Mouse (Mus musculus) C2C12 (cell line): ENCODE data around the gene Gm42791.

Source experiments
- CTCF ChIP-seq: IDR thresholded peaks from one replicate; pipeline ENCODE4 v1.5.1; 2011; ENCODE audit not compliant: control insufficient read depth, insufficient read depth, insufficient read length
- FOSL1 ChIP-seq: IDR thresholded peaks from one replicate; pipeline ENCODE4 v1.8.0; 2011; ENCODE audit warnings: mild to moderate bottlenecking, low read length; ENCODE audit not compliant: poor library complexity, insufficient read depth, severe bottlenecking
- MYOD1 ChIP-seq: IDR thresholded peaks from one replicate; pipeline ENCODE4 v1.6.1; 2011; ENCODE audit warnings: low read depth; ENCODE audit not compliant: control insufficient read depth, insufficient read length

GRCm38 (mm10) chr5:149005083-149005482, 10.1 kb upstream of the Gm42791 start:
- no peak for TF ChIP-seq FOSL1
- no peak for TF ChIP-seq CTCF
- no peak for TF ChIP-seq MYOD1
